Mouse (Mus musculus): ENCODE measurements at regions not wholly inside any gene's neighbourhood (a gene's known extent, or its start where the extent isn't known, plus 50 kb on each side); places are given as distances from the start of the nearest gene placed in this dataset.
"Not testable (repeated sequence)": the region's sequence is repeated elsewhere in the genome, so short reads cannot be mapped to it uniquely, and the experiment has no call there.

DNA sequence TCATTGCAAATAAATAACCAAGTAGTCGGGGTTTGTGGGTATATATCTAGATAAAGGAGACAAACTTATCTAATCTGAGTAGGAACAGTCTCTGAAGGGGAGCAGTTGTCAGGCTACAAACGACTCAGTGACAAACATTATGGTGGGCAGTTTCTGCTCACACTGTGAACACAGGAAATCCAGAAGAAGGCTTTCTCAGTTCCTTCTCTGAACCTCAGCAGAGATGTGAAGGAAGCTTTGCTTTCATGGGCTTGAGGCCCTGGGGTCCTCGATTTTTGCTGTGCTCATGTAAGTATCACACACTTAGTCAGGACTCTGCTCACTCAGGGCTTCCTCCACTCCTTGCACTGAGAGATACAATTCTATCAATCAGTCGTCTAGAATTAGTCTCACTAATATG lies 994.7 kb upstream of the Foxg1 start:
- ATAC-seq (replicated peaks; ENCODE audit: low FRiP score, poor library complexity, severe bottlenecking): no peak

DNA sequence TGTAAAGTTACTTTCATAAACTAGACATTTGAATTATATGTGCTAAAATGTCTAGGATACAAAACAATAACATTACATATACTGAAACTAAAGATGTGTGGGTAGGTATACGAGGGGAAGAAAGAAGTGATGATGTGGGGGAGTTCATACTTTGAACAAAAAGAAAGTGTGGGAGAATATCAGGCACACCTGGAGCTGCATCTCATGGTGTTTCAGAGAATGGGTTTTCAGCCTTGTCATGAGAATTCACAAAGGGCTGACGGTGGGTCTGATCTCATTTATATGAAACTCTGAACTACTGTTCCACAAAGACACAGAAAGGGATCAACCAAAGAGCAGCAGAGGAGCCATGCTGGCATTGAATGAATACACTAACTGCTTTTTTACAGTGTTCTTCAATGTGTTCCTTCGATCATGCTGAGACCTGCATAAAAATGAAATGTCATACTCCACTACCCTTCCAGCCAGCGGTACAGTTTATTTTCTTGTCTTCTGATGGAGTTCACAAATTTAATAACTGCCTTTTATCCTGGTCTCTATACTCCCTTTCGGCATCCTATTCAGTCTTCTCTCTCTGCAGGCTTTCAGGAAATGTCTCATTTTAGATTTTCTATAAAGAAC lies 994.2 kb upstream of the Foxg1 start:
- ATAC-seq (replicated peaks; ENCODE audit: low FRiP score, poor library complexity, severe bottlenecking): no peak

DNA sequence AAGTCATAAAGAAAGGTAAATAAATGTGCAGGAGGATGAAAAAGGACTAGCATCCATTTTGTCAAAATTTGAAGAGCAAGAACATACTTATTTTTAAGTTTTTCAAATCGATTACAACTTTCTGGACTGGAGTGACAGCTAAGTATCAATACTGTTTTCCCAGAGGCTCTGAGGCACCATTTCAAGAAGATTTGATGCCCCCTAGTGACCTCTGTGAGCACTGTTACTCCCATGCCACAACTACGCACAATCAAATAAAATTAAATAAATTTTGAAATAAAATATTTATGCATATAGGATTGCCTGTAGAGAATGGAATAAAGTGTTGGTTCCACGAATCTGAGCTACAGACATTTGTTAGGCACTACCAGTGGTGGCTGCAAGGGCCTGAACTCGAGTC lies 991.5 kb upstream of the Foxg1 start:
- no peak for ATAC-seq (replicated peaks; ENCODE audit: low FRiP score, poor library complexity, severe bottlenecking)

GRCm38 (mm10) chr12:48439333-48440046 lies 943.0 kb upstream of the Foxg1 start:
- ATAC-seq (replicated peaks; ENCODE audit: low FRiP score, poor library complexity, severe bottlenecking): no peak

DNA sequence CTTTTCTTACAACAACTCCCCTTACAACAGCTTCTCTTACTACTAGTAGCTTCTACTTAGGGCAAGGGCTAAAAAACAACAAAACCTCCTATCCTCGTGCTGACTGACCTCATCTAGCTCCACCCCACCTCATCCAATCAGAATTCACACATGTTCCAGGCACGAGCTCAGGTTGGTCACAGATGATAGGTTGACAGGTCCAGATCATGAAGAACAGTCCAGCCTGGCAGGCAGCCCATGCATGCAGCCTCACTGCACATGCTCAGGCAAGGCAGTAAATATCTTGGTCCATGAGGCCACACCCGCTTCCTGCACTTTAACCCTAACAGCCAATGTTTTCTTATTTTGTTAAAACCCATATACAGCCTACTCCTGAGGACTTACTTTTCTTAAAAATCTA lies 933.7 kb upstream of the Foxg1 start:
- not testable (repeated sequence) for ATAC-seq (replicated peaks; ENCODE audit: low FRiP score, poor library complexity, severe bottlenecking)

DNA sequence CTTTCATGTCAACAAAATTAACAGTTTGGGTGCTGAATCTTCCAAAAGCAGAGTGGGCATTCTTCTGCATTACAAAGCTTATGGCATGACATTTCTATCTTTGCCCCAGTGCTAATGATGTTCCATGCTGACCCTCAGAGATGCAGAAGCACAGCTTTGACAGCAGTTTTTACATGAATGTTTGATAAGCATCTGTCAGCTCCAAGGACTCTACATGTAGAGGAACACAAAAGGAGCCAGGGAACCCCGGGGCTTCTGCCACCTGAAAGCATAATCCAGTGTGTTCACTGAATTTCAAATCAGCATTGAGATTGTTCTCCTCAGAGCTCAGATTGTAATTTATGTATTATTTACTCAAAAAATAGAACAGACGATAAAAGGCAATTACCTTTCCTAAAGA lies 920.1 kb upstream of the Foxg1 start:
- ATAC-seq (replicated peaks; ENCODE audit: low FRiP score, poor library complexity, severe bottlenecking): no peak

- ATAC-seq (replicated peaks; ENCODE audit: low FRiP score, poor library complexity, severe bottlenecking): no peak
Observed at GRCm38 (mm10) chr12:48500735-48501134, 881.7 kb upstream of the Foxg1 start.

DNA sequence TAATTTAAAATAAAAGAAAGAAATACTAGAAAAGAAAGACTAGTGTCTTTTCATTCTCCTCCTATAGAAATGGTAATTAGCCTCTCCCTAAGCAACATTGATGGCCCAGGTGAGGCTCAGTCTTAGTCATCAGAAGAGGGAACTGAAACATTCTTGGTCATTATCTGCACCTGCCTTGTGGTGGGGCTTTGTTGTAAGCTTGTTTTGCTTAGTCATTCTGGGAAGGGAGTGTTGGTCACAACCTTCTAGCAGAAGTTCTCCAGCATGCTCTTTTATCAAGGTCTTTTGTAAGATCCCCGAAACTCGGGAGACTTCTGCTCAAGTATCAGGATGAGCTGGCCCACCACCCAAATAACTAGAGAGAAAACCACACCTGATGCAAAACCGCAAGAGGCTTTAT lies 870.9 kb upstream of the Foxg1 start:
- no peak for ATAC-seq (replicated peaks; ENCODE audit: low FRiP score, poor library complexity, severe bottlenecking)

DNA sequence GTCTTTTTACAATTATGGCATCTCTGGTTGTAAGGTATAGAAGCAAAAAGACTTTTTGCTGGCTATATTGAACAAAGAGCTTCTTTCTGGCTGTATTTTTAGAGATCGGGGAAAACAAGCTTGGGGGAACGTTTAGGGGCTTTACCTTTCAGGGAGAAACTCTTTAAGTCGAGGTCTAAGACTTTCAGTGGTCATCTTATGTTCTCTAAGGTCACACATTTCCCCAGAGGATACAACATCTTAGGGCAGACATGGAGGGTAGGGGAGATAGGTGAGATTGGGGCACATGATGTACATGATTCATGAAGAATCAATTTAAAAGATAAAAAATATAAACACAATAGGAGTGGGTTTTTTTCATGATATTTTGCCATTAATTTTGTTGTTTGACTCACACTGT lies 870.2 kb upstream of the Foxg1 start:
- no peak for ATAC-seq (replicated peaks; ENCODE audit: low FRiP score, poor library complexity, severe bottlenecking)

GRCm38 (mm10) chr12:48521996-48522395 lies 860.5 kb upstream of the Foxg1 start:
- no peak for ATAC-seq (replicated peaks; ENCODE audit: low FRiP score, poor library complexity, severe bottlenecking)

DNA sequence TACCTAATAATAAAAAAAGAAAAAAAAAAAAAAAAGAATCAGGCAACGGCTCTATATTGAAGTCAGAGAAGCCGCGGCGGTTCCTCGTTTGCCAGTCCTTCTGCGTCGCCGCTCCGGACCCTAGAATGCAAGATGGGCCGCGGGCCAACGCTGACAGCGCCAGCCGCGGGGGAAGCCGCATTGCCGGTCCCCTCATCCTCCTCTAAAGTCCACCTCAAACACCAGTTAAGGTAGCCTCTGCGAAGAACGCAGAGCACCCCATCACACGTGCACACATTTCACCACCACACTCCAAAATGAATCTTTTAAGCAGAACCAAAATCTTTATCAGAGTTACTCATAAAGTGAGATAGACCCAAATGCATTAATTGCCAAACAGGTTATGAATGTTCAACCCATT lies 822.8 kb upstream of the Foxg1 start:
- peak; percentile 80 for ATAC-seq (replicated peaks; ENCODE audit: low FRiP score, poor library complexity, severe bottlenecking)

- ATAC-seq (replicated peaks; ENCODE audit: low FRiP score, poor library complexity, severe bottlenecking): no peak
Observed at GRCm38 (mm10) chr12:48604401-48605197, 777.9 kb upstream of the Foxg1 start.

- no peak for ATAC-seq (replicated peaks; ENCODE audit: low FRiP score, poor library complexity, severe bottlenecking)
Observed at GRCm38 (mm10) chr12:48605423-48605822, 777.0 kb upstream of the Foxg1 start.

DNA sequence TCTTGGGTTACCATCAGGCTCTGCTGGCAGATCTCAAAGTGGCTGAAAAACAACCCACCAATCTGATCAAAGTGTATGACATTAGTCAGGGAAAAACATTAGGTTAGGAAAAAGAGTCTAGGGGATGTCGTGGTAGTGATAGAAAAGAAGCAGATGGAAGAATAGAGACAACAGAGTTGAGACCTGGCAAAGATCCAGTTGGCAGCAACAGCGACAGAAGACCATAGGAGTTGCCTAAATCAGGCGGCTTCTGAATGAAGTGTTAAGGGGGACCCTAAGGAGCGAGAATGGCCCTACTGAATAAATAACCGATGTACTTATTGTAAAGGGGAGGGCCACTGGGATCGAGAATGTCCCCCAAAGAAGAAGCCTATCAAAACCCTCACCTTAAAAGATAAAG lies 773.1 kb upstream of the Foxg1 start:
- ATAC-seq (replicated peaks; ENCODE audit: low FRiP score, poor library complexity, severe bottlenecking): no peak

GRCm38 (mm10) chr12:48612066-48612465 lies 770.4 kb upstream of the Foxg1 start:
- no peak for ATAC-seq (replicated peaks; ENCODE audit: low FRiP score, poor library complexity, severe bottlenecking)

DNA sequence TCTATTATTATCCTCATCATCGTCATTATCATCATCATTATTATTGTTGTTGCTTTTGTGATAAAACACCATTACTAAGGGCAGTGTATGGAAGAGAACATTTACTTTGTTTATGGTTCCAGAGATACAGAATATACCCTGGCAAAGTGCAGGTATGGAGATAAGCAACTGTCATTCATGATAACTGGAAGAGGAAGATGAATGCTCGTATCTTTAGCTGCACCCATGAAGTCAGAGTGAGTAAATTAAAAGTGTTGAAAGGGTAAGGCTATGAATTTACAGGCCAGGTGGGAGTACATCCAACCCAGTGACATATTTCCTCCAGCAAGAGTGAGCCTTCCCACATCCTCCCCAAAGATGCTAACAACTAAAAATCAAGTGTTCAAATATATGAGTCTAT lies 766.1 kb upstream of the Foxg1 start:
- no peak for ATAC-seq (replicated peaks; ENCODE audit: low FRiP score, poor library complexity, severe bottlenecking)

DNA sequence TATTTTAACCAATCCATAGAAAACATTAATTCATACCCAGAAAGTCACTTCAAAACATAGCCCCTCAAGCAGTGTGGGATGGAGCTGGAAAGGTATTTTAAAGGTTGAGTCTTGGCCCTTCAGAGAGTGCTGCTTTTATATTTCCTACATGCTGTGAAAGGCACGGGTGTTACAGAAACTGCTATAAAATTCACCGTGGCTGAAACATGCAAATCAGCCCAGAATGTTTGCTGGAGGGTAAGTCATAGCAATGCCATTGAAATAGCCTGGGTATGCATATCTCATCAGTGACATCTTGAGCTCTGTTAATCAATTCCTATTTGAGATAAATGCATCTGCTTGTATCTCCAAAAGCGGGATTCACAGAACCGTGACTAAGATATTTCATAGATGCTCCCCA lies 748.9 kb upstream of the Foxg1 start:
- ATAC-seq (replicated peaks; ENCODE audit: low FRiP score, poor library complexity, severe bottlenecking): no peak

GRCm38 (mm10) chr12:48634671-48635241 lies 747.7 kb upstream of the Foxg1 start:
- ATAC-seq (replicated peaks; ENCODE audit: low FRiP score, poor library complexity, severe bottlenecking): no peak

GRCm38 (mm10) chr12:48641974-48642373 lies 740.5 kb upstream of the Foxg1 start:
- ATAC-seq (replicated peaks; ENCODE audit: low FRiP score, poor library complexity, severe bottlenecking): no peak

GRCm38 (mm10) chr12:48645135-48645534 lies 737.3 kb upstream of the Foxg1 start:
- ATAC-seq (replicated peaks; ENCODE audit: low FRiP score, poor library complexity, severe bottlenecking): no peak

- ATAC-seq (replicated peaks; ENCODE audit: low FRiP score, poor library complexity, severe bottlenecking): no peak
Observed at GRCm38 (mm10) chr12:48645910-48646309, 736.5 kb upstream of the Foxg1 start.

Measured in erythroblast, adult 5-6 weeks (primary cell).